Mouse (Mus musculus) lung, postnatal 10 days (tissue): ENCODE measurements around the gene Shank2.

Experiments
- DNase-seq: peaks from one replicate; pipeline ENCODE4 v3.0.0; 2021

The Shank2 gene

DNA sequence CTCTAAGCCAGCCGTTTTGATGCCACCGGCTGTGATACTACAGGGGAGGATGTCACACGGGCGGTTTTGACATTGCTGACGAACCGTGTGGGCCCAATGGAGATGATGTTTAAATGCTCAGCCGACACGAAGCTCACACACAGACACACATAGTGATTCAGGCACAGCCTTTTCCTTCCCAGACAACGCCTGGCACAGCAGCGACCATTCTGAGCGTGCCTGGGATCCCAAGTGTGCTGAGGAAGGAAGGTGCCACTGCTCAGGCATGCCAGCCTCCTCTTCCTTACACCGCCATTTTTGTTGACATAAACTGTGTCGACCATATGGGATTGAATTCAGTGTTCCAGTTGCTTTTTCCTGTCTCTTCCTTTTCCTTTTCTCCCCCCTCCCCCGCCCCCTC lies 172.6 kb downstream of the Shank2 start:
- DNase-seq = no peak

DNA sequence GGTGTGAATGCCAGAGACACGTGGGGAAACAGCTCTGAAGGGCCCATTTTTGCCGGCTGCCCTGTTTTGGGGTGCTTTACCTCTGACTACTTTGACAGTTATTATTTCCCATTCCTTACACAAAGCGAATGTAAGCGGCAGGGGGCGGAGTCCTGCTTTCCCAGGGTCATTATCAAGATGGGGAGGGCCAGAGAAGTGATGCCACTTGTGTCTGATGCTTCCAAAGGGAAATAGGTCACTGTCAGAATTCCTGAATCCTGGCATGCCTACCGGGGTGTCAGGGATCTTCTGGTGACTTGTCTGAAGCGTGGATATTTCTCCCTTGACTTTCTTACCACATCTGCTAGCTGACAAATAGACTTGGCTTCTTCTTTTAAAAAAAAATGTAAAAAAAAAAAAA lies 173.3 kb downstream of the Shank2 start:
- DNase-seq = no peak

GRCm38 (mm10) chr7:144175481-144176233 lies 173.9 kb downstream of the Shank2 start:
- DNase-seq = no peak

GRCm38 (mm10) chr7:144176234-144176730 lies 174.6 kb downstream of the Shank2 start:
- no peak for DNase-seq

DNA sequence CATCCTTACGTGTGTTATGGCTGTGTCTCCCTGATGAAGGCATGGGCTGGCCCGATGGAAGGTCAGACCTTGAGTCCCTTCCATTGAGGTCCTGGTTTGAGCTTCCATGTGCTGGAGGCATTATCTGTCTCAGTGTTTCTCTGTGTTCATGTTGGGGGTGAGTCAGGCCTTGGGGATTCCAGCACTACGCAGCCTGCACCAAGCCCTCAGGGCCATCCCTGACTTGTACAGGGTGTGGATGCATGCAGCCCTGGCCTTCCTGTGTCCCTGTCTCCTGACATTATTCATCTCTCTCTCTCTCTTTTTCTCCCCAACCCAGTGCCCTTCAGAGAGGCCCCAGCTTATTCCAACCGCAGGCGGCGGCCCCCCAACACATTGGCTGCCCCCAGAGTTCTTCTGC lies 177.7 kb downstream of the Shank2 start:
- no peak for DNase-seq

DNA sequence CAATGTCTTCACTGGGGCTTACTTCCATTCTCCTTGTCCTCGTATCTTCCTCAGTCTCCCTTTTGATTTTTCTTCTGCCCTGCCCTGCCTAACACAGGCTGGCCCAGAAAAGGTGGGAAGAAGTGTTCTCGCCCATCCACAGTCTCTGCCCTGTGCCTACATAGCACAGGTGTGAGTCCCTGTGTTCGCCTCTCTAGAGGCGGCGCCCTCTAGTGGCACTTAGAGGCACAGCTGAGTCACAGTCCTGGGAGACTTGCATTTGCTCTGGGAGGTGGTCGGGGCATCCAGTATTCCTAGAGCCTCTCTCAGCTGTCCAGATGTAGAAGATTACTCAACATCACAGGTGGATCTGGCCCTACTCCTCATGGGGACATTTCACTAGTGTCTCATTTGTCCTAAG lies 179.2 kb downstream of the Shank2 start:
- peak; percentile 49 for DNase-seq

DNA sequence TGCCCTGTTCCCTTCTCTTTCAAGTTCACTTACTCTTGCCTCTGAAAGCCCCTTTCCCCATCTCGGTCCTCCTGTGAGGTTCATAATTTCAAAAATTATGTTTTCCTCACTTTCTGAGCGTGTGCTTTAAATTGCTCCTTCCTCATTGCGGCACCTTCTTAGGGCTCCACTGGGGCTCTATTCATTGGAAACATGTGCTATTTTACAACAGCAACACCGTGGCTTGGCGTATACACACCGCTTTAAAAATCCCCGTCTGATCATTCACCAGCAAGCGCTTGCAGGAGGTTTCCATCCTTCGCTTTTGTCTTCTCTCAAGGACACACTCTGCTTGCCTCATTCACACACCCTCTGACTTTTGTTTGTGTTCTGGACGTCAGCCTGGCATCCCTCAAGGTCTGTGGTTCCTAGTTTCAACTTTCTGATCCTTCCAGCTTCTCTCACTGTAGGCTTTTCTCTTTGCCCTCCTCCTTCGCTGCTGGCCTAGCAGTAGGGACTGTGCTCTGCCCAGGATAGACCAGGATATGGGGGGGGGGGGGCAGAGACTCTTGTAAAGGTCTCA lies 186.2 kb downstream of the Shank2 start:
- DNase-seq = no peak

GRCm38 (mm10) chr7:144189446-144189845 lies 187.7 kb downstream of the Shank2 start:
- peak; percentile 11 for DNase-seq

DNA sequence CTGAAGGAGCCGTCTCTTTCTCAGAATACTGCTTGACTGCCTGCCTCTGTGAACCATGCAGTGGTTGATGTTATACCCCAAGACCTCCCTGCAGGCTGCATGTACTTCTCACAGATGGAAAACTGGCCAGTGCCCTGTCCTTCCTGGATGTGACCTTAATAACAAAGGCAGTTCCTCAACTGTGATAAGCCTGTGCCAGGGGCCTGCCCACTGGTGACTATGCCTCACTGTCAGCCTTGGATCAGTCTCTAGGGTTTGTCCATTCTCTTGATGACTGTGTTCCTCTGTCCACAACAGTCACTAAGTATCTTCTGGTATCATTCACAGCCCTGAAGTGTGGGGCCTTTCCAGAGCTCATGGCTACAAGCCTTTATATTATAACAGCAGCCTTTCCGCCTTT lies 196.8 kb downstream of the Shank2 start:
- DNase-seq = no peak

- no peak for DNase-seq
Measured at GRCm38 (mm10) chr7:144202017-144202682, 200.4 kb downstream of the Shank2 start.

DNA sequence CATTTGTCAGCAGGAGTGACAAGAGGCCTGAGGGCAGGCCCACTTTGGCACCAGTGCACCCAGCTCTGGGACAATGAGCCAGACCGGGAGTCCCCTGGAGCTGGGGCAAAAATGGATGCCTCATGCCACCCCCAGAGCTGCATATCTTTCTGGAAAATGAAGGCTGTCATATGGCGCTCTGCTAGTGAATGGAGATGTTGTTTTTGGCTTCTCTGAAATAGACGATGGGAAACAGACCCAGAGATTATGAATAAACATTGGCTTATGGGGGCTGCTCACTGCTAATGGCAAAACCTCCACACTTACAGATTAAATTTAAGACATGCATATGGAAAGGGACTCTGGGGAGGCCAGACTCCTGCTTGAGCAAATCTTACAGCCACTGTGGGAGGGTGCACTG lies 202.6 kb downstream of the Shank2 start:
- no peak for DNase-seq

- DNase-seq = no peak
Measured at GRCm38 (mm10) chr7:144205161-144205560, 203.4 kb downstream of the Shank2 start.

GRCm38 (mm10) chr7:144205837-144206236 lies 204.1 kb downstream of the Shank2 start:
- no peak for DNase-seq

DNA sequence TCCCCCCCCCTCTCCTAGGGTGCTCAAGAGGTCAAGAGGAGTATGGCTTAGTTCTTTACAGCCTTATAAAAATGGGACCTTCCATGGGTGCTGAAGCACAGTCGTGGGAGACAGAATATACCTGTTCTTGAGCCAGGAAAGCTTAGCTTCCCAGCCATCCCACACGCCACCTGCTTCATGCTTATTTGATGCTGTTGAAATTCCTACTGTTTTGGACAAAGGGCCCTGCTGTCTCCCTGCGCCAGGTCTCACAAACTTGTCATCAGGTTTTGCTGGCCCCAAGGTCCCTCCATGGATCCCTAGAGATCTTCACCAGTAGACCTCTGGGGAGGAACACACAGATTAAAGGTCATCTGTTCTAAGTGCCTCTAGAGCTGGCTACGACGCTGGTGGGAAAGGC lies 204.5 kb downstream of the Shank2 start:
- DNase-seq = no peak

GRCm38 (mm10) chr7:144207100-144207499 lies 205.4 kb downstream of the Shank2 start:
- DNase-seq = no peak

DNA sequence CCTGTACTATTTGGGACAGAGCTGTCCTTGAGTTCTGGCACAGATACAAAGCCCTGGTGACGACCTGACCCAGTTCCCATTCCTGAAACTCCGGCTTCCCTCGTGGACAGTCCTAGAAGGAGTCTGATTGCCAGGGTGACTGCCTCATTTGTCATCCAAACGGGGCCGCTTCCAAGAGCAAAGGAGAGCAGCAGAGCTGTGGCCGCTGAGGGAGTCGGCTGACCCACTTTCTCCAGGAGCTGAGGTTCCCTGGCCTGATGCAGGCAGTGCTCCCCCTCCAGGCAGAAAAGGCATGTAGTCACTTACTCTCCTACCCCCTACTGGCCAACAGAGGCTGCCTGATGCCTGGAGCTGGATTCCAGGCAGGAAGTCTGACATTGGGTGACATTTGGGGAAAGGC lies 206.1 kb downstream of the Shank2 start:
- DNase-seq = peak; percentile 71

DNA sequence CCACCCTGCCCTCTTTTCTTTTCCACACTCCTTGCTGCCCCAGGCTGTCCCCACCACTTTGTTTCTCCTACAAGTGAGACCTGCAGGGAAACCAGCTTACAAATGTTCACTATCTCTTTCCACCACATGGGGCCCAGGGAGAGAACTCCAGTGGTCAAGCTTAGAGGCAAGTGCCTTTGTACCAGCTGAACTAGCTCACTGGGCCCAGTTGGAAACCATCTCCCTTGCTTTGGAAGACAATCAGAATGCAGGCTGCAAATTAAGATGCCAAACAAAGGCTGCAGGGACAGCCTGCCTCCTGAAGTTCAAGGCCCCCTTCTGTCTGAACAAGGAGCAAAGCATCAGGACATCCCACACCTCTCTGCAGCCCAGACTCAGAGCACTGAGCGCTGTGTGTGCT lies 206.9 kb downstream of the Shank2 start:
- DNase-seq = no peak

DNA sequence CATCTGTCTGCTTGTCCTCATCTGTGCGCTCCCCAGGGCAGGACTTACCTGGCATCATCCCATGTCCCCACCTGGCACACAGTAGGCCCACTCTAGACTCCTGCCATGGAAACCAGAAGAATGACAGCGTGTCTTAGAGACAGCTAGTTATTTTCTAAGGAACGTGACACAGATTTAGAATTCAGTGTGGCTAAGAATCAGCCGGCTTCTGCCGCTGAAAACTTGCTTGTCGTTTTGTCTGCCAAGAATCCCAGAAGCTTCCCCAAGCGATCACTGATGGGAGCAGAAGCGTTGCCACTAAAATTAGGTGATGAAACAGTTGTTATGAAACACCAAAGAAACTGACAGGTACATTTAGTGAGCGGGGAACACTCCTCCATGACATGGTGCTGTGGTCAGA lies 208.8 kb downstream of the Shank2 start:
- DNase-seq = no peak

GRCm38 (mm10) chr7:144212694-144213093 lies 211.0 kb downstream of the Shank2 start:
- no peak for DNase-seq

- peak; percentile 74 for DNase-seq
Measured at GRCm38 (mm10) chr7:144217192-144217591, 215.5 kb downstream of the Shank2 start.

GRCm38 (mm10) chr7:144228683-144229082 lies 227.0 kb downstream of the Shank2 start:
- DNase-seq = no peak

GRCm38 (mm10) chr7:144229421-144229820 lies 227.7 kb downstream of the Shank2 start:
- DNase-seq = no peak

GRCm38 (mm10) chr7:144232132-144232706 lies 230.5 kb downstream of the Shank2 start:
- no peak for DNase-seq

DNA sequence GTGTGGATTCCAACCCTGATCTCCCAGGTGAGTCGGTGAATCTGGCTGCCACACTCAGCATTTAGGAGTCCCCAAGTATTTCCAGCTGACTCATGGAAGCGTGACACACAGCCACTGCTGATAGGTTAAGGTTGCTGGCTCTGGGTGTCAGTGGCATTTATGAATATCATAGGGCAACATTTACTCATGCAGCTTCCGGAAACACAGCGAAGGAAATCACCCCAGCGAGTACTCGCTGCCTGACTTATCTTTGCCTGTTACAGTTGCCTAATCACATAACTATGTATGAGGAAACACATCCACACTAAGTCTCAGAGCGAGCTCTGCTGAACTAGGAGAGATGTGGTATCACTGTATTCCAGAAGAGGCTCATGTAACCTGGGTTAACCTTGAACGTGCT lies 231.8 kb downstream of the Shank2 start:
- peak; percentile 12 for DNase-seq
